Mouse (Mus musculus) forebrain, embryonic 11.5 days (tissue): ENCODE data around the gene Foxp1. TPM values are rescaled to one million over a fixed set of nuclear protein-coding genes. Genes with fewer than 3 reads are reported as not detected.
A peak's percentile ranks its signal among the peaks of the same experiment; 100 is the strongest.

Source experiments
- ATAC-seq: fragments of 200-750 bp; cut with Nextera tagmentation; replicated peaks from 2 replicates; pipeline ENCODE4 v1.8.0; 2017; ENCODE audit warnings: moderate TSS enrichment; ENCODE audit not compliant: low FRiP score
- DNase-seq: peaks from one replicate; pipeline ENCODE4 v3.0.0-alpha.2; 2017; ENCODE audit warnings: low spot score
- H3K27ac ChIP-seq: fragments of 300-500 bp; sonication (generic); 2 replicates; pipeline ENCODE4 v1.5.1; 2014; ENCODE audit warnings: low read depth, low read length
- H3K27me3 ChIP-seq: fragments of 300-500 bp; sonication (generic); 2 replicates; pipeline ENCODE4 v1.6.1; 2014; ENCODE audit warnings: mild to moderate bottlenecking, low read length, mixed read lengths; ENCODE audit not compliant: control insufficient read depth, insufficient read depth
- H3K36me3 ChIP-seq: fragments of 300-500 bp; sonication (generic); 2 replicates; pipeline ENCODE4 v1.6.1; 2014; ENCODE audit warnings: mild to moderate bottlenecking, low read length, moderate library complexity, mixed read lengths; ENCODE audit not compliant: control insufficient read depth, insufficient read depth
- H3K4me1 ChIP-seq: fragments of 300-500 bp; sonication (generic); replicated peaks from 2 replicates; pipeline ENCODE4 v1.6.1; 2014; ENCODE audit warnings: low read length, mixed read lengths; ENCODE audit not compliant: control insufficient read depth, insufficient read depth
- H3K4me2 ChIP-seq: fragments of 300-500 bp; sonication (generic); 2 replicates; pipeline ENCODE4 v1.6.1; 2014; ENCODE audit warnings: low read depth, mild to moderate bottlenecking, low read length, moderate library complexity, mixed read lengths; ENCODE audit not compliant: severe bottlenecking
- H3K4me3 ChIP-seq: fragments of 300-500 bp; sonication (generic); 2 replicates; pipeline ENCODE4 v1.5.1; 2014; ENCODE audit warnings: low read depth, low read length
- H3K9ac ChIP-seq: fragments of 300-500 bp; sonication (generic); 2 replicates; pipeline ENCODE4 v1.6.1; 2014; ENCODE audit warnings: low read length
- H3K9me3 ChIP-seq: fragments of 300-500 bp; sonication (generic); 2 replicates; pipeline ENCODE4 v1.6.1; 2016; ENCODE audit warnings: low read length, mixed read lengths; ENCODE audit not compliant: control insufficient read depth
- WGBS: fragments of 180-500 bp; shearing (Covaris S2); extraction: QIAGEN DNeasy Blood & Tissue Kit; methylation state at CpG from one replicate; pipeline ENCODE4 v1.1.7; 2014; 5-methylcytosine and 5-hydroxymethylcytosine counted together
- polyA plus RNA-seq: library from polyadenylated mRNA; unstranded; fragments of >200 nt; fragmentation: Nextera tagmentation; extraction: Ambion mirVana; gene quantifications from 2 replicates; pipeline ENCODE4 v1.2.1, GENCODE M21; 2014

The Foxp1 gene
- polyA plus RNA-seq, 1 experiment from 2014 or later = 91.5 TPM

- H3K9me3 ChIP-seq = no peaks in the 10 kb centered on the region
- peaks cover 32% of the 10 kb centered on the region for H3K4me1 ChIP-seq
- DNase-seq = peak; percentile 62
- no peak for ATAC-seq
- WGBS = 7% methylated on average over 11 of the region's 11 CpGs
- no peaks in the 10 kb centered on the region for H3K27me3 ChIP-seq
- H3K27ac ChIP-seq = no peak overlapping the region
- H3K9ac ChIP-seq = peak overlapping the region; percentile 37; the same call in 1 of the 2 replicates
- no peak overlapping the region for H3K4me3 ChIP-seq
- H3K4me2 ChIP-seq = peak overlapping the region; percentile 19; the same call in 1 of the 2 replicates
- H3K36me3 ChIP-seq = no peaks in the 10 kb centered on the region
Observed at GRCm38 (mm10) chr6:99200656-99201055, 321.9 kb downstream of the Foxp1 start.

- no peak for ATAC-seq
- no peaks in the 10 kb centered on the region for H3K36me3 ChIP-seq
- no peaks in the 10 kb centered on the region for H3K9me3 ChIP-seq
- no peak overlapping the region for H3K4me3 ChIP-seq
- no peak for DNase-seq
- peaks cover 22% of the 10 kb centered on the region for H3K4me1 ChIP-seq
- WGBS = 92% methylated on average over 4 of the region's 4 CpGs
- no peak overlapping the region for H3K9ac ChIP-seq
- H3K27me3 ChIP-seq = no peaks in the 10 kb centered on the region
- H3K4me2 ChIP-seq = no peak overlapping the region
- no peak overlapping the region for H3K27ac ChIP-seq
Observed at GRCm38 (mm10) chr6:99199277-99199676, 323.2 kb downstream of the Foxp1 start.

GRCm38 (mm10) chr6:99193697-99194096 is 328.8 kb downstream of the Foxp1 start:
- ATAC-seq = no peak
- no peak for DNase-seq

GRCm38 (mm10) chr6:99191636-99192137 is 330.8 kb downstream of the Foxp1 start:
- ATAC-seq (no peak), DNase-seq (no peak)
- no peaks in the 10 kb centered on the region for H3K27me3 ChIP-seq
- H3K36me3 ChIP-seq = no peaks in the 10 kb centered on the region
- 46% methylated on average over 8 of the region's 8 CpGs for WGBS
- H3K4me3 ChIP-seq = no peak overlapping the region
- no peak overlapping the region for H3K27ac ChIP-seq
- peaks cover 6% of the 10 kb centered on the region for H3K4me1 ChIP-seq
- H3K9ac ChIP-seq = no peak overlapping the region; the same call in 1 of the 2 replicates
- H3K9me3 ChIP-seq = no peaks in the 10 kb centered on the region
- H3K4me2 ChIP-seq = no peak overlapping the region

More at GRCm38 (mm10) chr6:99193697-99194096, 328.8 kb downstream of the Foxp1 start:
- no peak overlapping the region for H3K4me2 ChIP-seq
- H3K27me3 ChIP-seq = no peaks in the 10 kb centered on the region
- no peak overlapping the region for H3K27ac ChIP-seq
- 73% methylated on average over 8 of the region's 8 CpGs for WGBS
- peaks cover 3% of the 10 kb centered on the region for H3K4me1 ChIP-seq
- no peak overlapping the region for H3K4me3 ChIP-seq
- no peak overlapping the region for H3K9ac ChIP-seq
- no peaks in the 10 kb centered on the region for H3K36me3 ChIP-seq
- H3K9me3 ChIP-seq = no peaks in the 10 kb centered on the region

- Histone ChIP-seq H3K4me1 (peaks cover 9% of the 10 kb centered on the region), H3K4me3 (no peak overlapping the region), H3K9me3 (no peaks in the 10 kb centered on the region), H3K4me2 (no peak overlapping the region), H3K27me3 (no peaks in the 10 kb centered on the region), H3K27ac (no peak overlapping the region), H3K36me3 (no peaks in the 10 kb centered on the region), H3K9ac (no peak overlapping the region; the same call in 1 of the 2 replicates)
- no peak for ATAC-seq
- no peak for DNase-seq
- 45% methylated on average over 12 of the region's 12 CpGs for WGBS
Observed at GRCm38 (mm10) chr6:99191041-99191635, 331.4 kb downstream of the Foxp1 start.

GRCm38 (mm10) chr6:99189967-99190366 is 332.6 kb downstream of the Foxp1 start:
- H3K27me3 ChIP-seq = no peaks in the 10 kb centered on the region
- H3K4me3 ChIP-seq = no peak overlapping the region
- H3K36me3 ChIP-seq = no peaks in the 10 kb centered on the region
- no peaks in the 10 kb centered on the region for H3K9me3 ChIP-seq
- no peak overlapping the region for H3K9ac ChIP-seq
- 0 out of 2 replicates have a peak, but pooled peaks have one; percentile 11 for ATAC-seq
- H3K4me1 ChIP-seq = peaks cover 9% of the 10 kb centered on the region
- DNase-seq = no peak
- H3K27ac ChIP-seq = no peak overlapping the region
- H3K4me2 ChIP-seq = no peak overlapping the region
- 55% methylated on average over 8 of the region's 8 CpGs for WGBS

- no peak overlapping the region for H3K4me2 ChIP-seq
- H3K4me1 ChIP-seq = peaks cover 9% of the 10 kb centered on the region
- no peak overlapping the region for H3K9ac ChIP-seq
- no peak overlapping the region for H3K27ac ChIP-seq
- no peaks in the 10 kb centered on the region for H3K9me3 ChIP-seq
- no peaks in the 10 kb centered on the region for H3K36me3 ChIP-seq
- no peak overlapping the region for H3K4me3 ChIP-seq
- WGBS = 77% methylated on average over 4 of the region's 4 CpGs
- no peak for DNase-seq
- H3K27me3 ChIP-seq = no peaks in the 10 kb centered on the region
- no peak for ATAC-seq
Observed at GRCm38 (mm10) chr6:99188366-99189216, 333.9 kb downstream of the Foxp1 start.

- no peak overlapping the region for H3K4me3 ChIP-seq
- no peak overlapping the region for H3K9ac ChIP-seq
- 85% methylated on average over 3 of the region's 3 CpGs for WGBS
- no peaks in the 10 kb centered on the region for H3K36me3 ChIP-seq
- H3K27me3 ChIP-seq = no peaks in the 10 kb centered on the region
- peaks cover 9% of the 10 kb centered on the region for H3K4me1 ChIP-seq
- no peaks in the 10 kb centered on the region for H3K9me3 ChIP-seq
- no peak for ATAC-seq
- no peak overlapping the region for H3K27ac ChIP-seq
- H3K4me2 ChIP-seq = no peak overlapping the region
- DNase-seq = no peak
Observed at GRCm38 (mm10) chr6:99187914-99188313, 334.6 kb downstream of the Foxp1 start.
